Mouse (Mus musculus): Measurements from ENCODE around the gene Grip1. TPM values are rescaled to one million over a fixed set of nuclear protein-coding genes. Genes with fewer than 3 reads are reported as not detected.

The Grip1 gene
- polyA plus RNA-seq, 1 experiment = 0.13 TPM

GRCm38 (mm10) chr10:119457121-119457520 is 3.5 kb downstream of the Grip1 start:
- WGBS = 82% methylated on average over 5 of the region's 5 CpGs
- Histone ChIP-seq H3K36me3 (ENCODE audit: control insufficient read depth, insufficient read depth, low read length) (no peaks in the 10 kb centered on the region), H3K27me3 (ENCODE audit: control insufficient read depth, insufficient read depth, low read length) (peaks cover 31% of the 10 kb centered on the region)

GRCm38 (mm10) chr10:119458991-119459390 is 5.4 kb downstream of the Grip1 start:
- Histone ChIP-seq H3K27me3 (ENCODE audit: control insufficient read depth, insufficient read depth, low read length) (peaks cover 17% of the 10 kb centered on the region), H3K4me3 (ENCODE audit: low read depth, low read length) (no peak overlapping the region), H3K4me1 (ENCODE audit: control insufficient read depth, insufficient read depth, insufficient read length, low read length) (peaks cover 11% of the 10 kb centered on the region; the same call in 1 of the 2 replicates), H3K27ac (ENCODE audit: insufficient read depth, low read depth, low read length) (no peak overlapping the region), H3K36me3 (ENCODE audit: control insufficient read depth, insufficient read depth, low read length) (no peaks in the 10 kb centered on the region)
- TF ChIP-seq POLR2A (IDR thresholded peaks at IDR 0.05; ENCODE audit: low read depth, low read length) (no peak), CTCF (IDR thresholded peaks at IDR 0.05; ENCODE audit: extremely low read depth, insufficient read length, insufficient replicate concordance, low read depth, low read length) (no peak)
- whole genome bisulfite sequencing = 83% methylated on average over 2 of the region's 2 CpGs

More at GRCm38 (mm10) chr10:119457121-119457520, 3.5 kb downstream of the Grip1 start:
- H3K4me1 ChIP-seq (ENCODE audit: control insufficient read depth, insufficient read depth, insufficient read length, low read length) = peaks cover 14% of the 10 kb centered on the region
- H3K4me3 ChIP-seq (ENCODE audit: low read depth, low read length) = no peak overlapping the region
- TF ChIP-seq CTCF (IDR thresholded peaks at IDR 0.05; ENCODE audit: extremely low read depth, insufficient read length, insufficient replicate concordance, low read depth, low read length) = no peak
- TF ChIP-seq POLR2A (IDR thresholded peaks at IDR 0.05; ENCODE audit: low read depth, low read length) = no peak
- no peak overlapping the region for H3K27ac ChIP-seq (ENCODE audit: insufficient read depth, low read depth, low read length)

DNA sequence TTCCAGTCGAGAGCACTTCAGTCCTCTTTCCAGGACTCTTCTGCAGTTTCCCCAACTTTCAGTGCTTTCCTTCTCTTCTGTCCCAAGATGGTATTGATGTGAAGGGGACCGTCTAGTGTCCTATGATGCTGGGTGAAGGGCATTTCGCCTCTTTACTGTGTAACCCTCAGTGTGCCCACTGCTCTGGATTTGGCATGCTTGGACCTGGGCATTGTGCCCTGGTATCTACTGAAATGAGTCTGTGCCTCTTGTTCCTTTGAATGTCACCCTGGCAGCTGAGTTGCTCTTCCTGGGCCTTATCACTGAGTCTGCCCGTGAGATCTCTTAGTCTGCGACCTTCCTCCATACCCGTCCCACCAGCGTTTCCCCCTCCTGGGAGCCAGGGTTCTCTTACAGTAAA is 9.7 kb downstream of the Grip1 start:
- H3K4me3 ChIP-seq (ENCODE audit: low read depth, low read length) = no peak overlapping the region
- no peaks in the 10 kb centered on the region for H3K36me3 ChIP-seq (ENCODE audit: control insufficient read depth, insufficient read depth, low read length)
- TF ChIP-seq POLR2A (IDR thresholded peaks at IDR 0.05; ENCODE audit: low read depth, low read length) (no peak), CTCF (IDR thresholded peaks at IDR 0.05; ENCODE audit: extremely low read depth, insufficient read length, insufficient replicate concordance, low read depth, low read length) (no peak)
- no peaks in the 10 kb centered on the region for H3K4me1 ChIP-seq (ENCODE audit: control insufficient read depth, insufficient read depth, insufficient read length, low read length)
- H3K27me3 ChIP-seq (ENCODE audit: control insufficient read depth, insufficient read depth, low read length) = peaks cover 2% of the 10 kb centered on the region; the same call in 1 of the 2 replicates
- WGBS = 83% methylated on average over 7 of the region's 7 CpGs
- H3K27ac ChIP-seq (ENCODE audit: insufficient read depth, low read depth, low read length) = no peak overlapping the region

DNA sequence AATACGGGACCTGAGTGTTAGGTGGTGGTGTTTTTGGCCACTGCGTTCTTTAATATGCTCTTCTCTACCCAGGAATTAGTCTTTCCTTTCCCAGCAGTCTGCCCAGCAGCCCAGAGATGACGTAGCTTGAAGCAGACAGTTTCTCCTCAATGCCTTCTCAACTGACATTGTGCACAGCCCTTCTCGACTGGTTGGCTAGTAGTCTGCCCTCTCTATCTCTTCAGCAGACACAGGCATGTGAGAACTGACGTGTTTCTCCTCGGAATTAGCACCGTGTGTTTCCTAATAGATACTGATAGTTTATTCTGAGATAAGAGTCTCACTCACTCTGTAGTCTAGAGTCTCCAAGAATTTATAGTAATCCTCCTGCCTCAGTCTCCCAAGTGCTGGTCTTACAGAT is 10.2 kb downstream of the Grip1 start:
- WGBS = 56% methylated on average over 7 of the region's 7 CpGs
- no peaks in the 10 kb centered on the region for H3K36me3 ChIP-seq (ENCODE audit: control insufficient read depth, insufficient read depth, low read length)
- H3K4me1 ChIP-seq (ENCODE audit: control insufficient read depth, insufficient read depth, insufficient read length, low read length) = no peaks in the 10 kb centered on the region
- TF ChIP-seq CTCF (IDR thresholded peaks at IDR 0.05; ENCODE audit: extremely low read depth, insufficient read length, insufficient replicate concordance, low read depth, low read length) = no peak
- TF ChIP-seq POLR2A (IDR thresholded peaks at IDR 0.05; ENCODE audit: low read depth, low read length) = no peak
- no peak overlapping the region for H3K4me3 ChIP-seq (ENCODE audit: low read depth, low read length)
- H3K27me3 ChIP-seq (ENCODE audit: control insufficient read depth, insufficient read depth, low read length) = peaks cover 2% of the 10 kb centered on the region; the same call in 1 of the 2 replicates
- no peak overlapping the region for H3K27ac ChIP-seq (ENCODE audit: insufficient read depth, low read depth, low read length)

DNA sequence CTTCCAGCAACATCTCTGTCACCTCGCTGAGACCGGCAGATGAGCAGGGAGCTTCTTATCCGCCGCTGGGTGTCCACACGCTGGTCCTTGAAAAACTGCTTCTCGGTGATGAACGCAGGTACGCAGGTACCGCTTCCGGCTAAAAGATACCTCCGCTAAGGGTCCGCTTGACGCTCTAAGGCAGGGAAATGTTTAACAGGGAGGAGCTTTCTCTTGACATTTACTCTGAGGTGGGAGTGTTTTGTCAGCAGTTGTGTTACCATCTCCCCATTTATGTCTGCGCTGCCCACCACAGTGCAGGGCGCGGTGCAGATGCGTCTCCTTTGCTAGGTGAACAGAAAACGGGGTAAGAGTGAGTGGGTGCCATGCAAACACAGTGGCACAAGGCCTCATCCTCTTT is 14.3 kb downstream of the Grip1 start:
- Histone ChIP-seq H3K4me3 (ENCODE audit: low read depth, low read length) (no peak overlapping the region), H3K4me1 (ENCODE audit: control insufficient read depth, insufficient read depth, insufficient read length, low read length) (no peaks in the 10 kb centered on the region), H3K36me3 (ENCODE audit: control insufficient read depth, insufficient read depth, low read length) (no peaks in the 10 kb centered on the region), H3K27me3 (ENCODE audit: control insufficient read depth, insufficient read depth, low read length) (no peaks in the 10 kb centered on the region), H3K27ac (ENCODE audit: insufficient read depth, low read depth, low read length) (no peak overlapping the region)
- TF ChIP-seq CTCF (IDR thresholded peaks at IDR 0.05; ENCODE audit: extremely low read depth, insufficient read length, insufficient replicate concordance, low read depth, low read length) (no peak), POLR2A (IDR thresholded peaks at IDR 0.05; ENCODE audit: low read depth, low read length) (no peak)
- WGBS = 84% methylated on average over 18 of the region's 18 CpGs

DNA sequence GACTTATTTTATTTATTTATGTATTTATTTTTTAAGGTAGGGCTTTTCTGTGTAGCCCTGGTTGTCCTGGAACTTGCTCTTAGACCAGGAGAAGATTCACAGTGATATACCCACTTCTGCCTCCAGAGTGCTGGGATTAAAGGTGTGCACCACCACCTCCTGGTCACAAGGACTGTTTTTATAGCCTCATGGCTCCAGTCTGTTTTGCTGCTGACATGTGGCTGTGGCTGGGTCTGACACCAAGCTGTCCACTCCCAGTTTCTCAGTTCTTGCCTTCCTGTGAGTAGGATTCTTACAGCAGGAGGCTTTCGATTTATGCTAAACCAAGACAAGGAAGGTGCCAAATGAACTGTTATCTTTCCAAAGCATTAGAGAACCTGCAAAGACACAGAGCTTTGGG is 16.5 kb downstream of the Grip1 start:
- TF ChIP-seq CTCF (IDR thresholded peaks at IDR 0.05; ENCODE audit: extremely low read depth, insufficient read length, insufficient replicate concordance, low read depth, low read length) = no peak
- TF ChIP-seq POLR2A (IDR thresholded peaks at IDR 0.05; ENCODE audit: low read depth, low read length) = no peak
- H3K27ac ChIP-seq (ENCODE audit: insufficient read depth, low read depth, low read length) = no peak overlapping the region
- WGBS = 89% methylated on average over 1 of the region's 1 CpGs
- no peak overlapping the region for H3K4me3 ChIP-seq (ENCODE audit: low read depth, low read length)
- no peaks in the 10 kb centered on the region for H3K4me1 ChIP-seq (ENCODE audit: control insufficient read depth, insufficient read depth, insufficient read length, low read length)
- no peaks in the 10 kb centered on the region for H3K36me3 ChIP-seq (ENCODE audit: control insufficient read depth, insufficient read depth, low read length)
- H3K27me3 ChIP-seq (ENCODE audit: control insufficient read depth, insufficient read depth, low read length) = no peaks in the 10 kb centered on the region

DNA sequence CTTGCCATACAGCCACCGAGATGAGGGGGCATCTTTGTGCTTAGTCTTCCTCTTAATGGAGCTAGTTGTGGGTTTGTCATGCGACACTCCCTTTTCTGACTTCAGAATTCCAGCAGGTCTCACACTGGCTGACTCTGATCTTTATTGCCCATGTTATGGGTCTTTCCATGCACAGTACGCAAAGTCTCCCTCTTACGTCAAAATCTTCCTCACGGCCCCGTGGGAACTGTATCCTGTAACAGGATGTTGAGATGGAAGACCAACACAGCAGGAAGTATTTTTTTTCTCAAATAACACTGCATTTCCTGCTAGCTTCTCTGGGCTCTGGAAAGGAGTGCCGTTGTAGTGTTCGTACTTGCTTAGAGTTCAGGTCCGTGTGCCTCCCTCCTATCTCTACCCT is 21.5 kb downstream of the Grip1 start:
- TF ChIP-seq POLR2A (IDR thresholded peaks at IDR 0.05; ENCODE audit: low read depth, low read length) (no peak), CTCF (IDR thresholded peaks at IDR 0.05; ENCODE audit: extremely low read depth, insufficient read length, insufficient replicate concordance, low read depth, low read length) (no peak)
- 69% methylated on average over 9 of the region's 9 CpGs for WGBS
- Histone ChIP-seq H3K4me1 (ENCODE audit: control insufficient read depth, insufficient read depth, insufficient read length, low read length) (no peaks in the 10 kb centered on the region), H3K4me3 (ENCODE audit: low read depth, low read length) (no peak overlapping the region), H3K27ac (ENCODE audit: insufficient read depth, low read depth, low read length) (no peak overlapping the region), H3K36me3 (ENCODE audit: control insufficient read depth, insufficient read depth, low read length) (no peaks in the 10 kb centered on the region), H3K27me3 (ENCODE audit: control insufficient read depth, insufficient read depth, low read length) (no peaks in the 10 kb centered on the region)
